Mouse (Mus musculus): Measurements from ENCODE around the gene Spta1.

The Spta1 gene

GRCm38 (mm10) chr1:174244621-174245020, 72.0 kb downstream of the Spta1 start:
- in situ Hi-C loops (cut with MboI; ENCODE audit: low pct_unique_long_range_greater_than_20kb in 1 of 2, low sequenced_read_pairs in 2 of 2, unreplicated experiment in 1 of 2): no loop called here

GRCm38 (mm10) chr1:174246080-174246479, 73.5 kb downstream of the Spta1 start:
- in situ Hi-C loops (cut with MboI; ENCODE audit: low pct_unique_long_range_greater_than_20kb in 1 of 2, low sequenced_read_pairs in 2 of 2, unreplicated experiment in 1 of 2): no loop called here

DNA sequence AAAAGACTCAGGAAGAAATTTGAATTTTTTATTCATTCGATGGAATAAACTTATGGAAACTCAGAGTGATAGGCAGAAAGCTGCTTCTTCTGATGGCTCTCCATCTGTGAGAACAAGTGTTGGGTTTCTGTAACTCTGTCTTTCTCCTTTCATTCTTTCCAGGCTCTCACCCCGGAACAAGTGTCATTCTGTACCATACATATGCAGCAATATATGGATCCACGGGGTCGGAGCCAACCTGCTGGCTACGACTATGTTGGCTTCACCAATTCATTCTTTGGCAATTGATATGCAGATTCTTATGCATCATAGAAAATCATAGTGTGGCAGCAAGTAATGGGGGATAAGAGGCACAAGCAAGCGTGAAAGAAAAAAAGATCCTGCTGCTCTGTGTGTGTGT, 74.6 kb downstream of the Spta1 start:
- in situ Hi-C loops (cut with MboI; ENCODE audit: low pct_unique_long_range_greater_than_20kb in 1 of 2, low sequenced_read_pairs in 2 of 2, unreplicated experiment in 1 of 2): no loop called here

DNA sequence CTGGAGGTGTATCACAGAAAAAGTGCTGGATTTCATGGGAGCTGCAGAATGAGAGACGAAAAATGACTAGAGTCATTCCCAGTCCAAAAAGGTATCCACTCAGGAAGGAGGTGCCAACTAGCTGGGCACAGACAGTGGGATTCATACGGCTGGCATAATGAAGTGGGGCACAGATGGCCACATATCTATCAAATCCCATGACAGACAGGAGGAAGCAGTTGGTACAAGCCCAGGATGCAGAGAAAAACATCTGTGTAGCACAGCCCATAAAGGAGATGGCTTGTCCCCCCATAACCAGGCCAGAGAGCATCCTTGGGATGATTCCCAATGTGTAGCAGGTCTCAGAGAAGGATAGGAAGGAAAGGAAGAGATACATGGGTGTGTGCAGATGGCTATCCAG, 77.8 kb downstream of the Spta1 start:
- in situ Hi-C loops (cut with MboI; ENCODE audit: low pct_unique_long_range_greater_than_20kb in 1 of 2, low sequenced_read_pairs in 2 of 2, unreplicated experiment in 1 of 2): no loop called here

DNA sequence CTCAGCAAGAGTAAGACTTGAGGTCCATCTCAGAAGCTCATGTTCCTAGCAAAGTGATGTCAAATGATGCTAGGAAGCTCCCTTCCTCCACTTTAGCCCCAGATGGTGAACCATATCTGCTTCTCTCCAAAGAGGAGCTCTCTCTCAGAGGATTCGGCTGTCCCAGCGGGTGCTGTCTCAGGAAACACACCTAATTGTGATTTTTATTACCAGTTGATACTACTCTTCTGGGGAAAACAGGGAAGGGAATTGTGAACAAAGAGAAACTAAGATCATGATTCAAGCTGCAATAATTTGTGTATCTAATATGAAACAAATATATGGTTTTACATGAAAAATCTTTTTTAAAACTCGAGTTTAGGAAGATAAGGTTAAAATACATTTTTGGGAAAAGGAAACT, 79.4 kb downstream of the Spta1 start, which contains the start of gene Olfr419:
Gene Olfr419 (minus strand): TSS at position 101 of the 400 bp plus-strand sequence.
- in situ Hi-C loops (cut with MboI; ENCODE audit: low pct_unique_long_range_greater_than_20kb in 1 of 2, low sequenced_read_pairs in 2 of 2, unreplicated experiment in 1 of 2): no loop called here

DNA sequence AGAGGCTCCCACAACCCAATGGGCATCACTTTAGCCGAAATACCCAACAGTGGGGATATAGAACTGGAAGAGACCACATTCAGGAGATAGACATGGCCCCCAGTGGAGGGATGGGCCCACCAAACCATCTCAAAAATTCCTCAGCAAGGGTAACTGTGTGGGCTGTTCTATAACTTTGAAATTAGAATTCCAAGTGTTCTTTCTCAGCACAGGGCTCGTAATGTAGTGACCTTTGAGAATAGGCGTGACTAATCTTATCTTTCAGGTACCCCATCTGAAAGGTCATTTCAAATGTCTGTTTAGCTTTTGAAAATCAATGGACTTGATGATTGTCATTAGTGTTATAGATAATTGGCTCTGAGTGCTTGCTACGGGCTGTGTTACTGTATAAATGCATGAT, 95.2 kb downstream of the Spta1 start:
- in situ Hi-C loops (cut with MboI; ENCODE audit: low pct_unique_long_range_greater_than_20kb in 1 of 2, low sequenced_read_pairs in 2 of 2, unreplicated experiment in 1 of 2): no loop called here

DNA sequence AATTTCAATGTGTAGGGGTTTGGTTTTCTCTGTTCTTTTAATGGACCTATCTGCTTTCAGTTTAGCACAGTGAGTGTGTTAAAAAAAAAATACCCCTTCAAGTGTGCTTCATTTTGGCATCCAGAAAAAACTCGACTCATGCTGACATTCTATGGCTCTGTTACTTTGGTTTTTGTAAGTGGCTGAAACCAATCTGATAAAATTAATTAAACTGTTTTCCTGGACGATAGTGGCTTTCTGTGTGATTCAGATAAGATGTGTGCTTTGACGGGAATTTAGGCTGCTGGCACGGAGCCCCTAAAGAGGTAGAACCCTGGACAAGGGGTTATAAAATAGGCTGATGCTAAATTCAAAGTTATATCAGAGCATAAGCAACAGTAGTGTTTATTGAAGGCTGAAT, 96.6 kb downstream of the Spta1 start:
- in situ Hi-C loops (cut with MboI; ENCODE audit: low pct_unique_long_range_greater_than_20kb in 1 of 2, low sequenced_read_pairs in 2 of 2, unreplicated experiment in 1 of 2): no loop called here

DNA sequence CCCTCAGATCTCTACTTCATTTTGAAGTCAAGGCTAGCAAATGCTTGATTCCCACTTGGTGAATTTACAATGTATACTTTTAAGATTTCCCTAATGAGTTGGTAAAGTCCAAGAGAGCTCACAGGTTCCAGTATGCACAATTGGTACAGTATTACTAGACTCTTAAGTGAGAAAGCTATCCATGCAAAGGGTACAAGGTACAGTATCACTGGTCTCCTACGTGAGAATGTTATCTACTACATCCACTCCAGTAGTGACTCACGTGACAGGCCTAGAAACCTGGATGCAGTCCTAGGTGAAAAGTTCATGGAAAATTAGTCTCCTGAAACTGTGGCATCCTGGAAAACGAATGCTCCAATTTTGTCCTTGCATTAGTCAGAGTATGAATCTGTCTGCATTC, 98.1 kb downstream of the Spta1 start:
- in situ Hi-C loops (cut with MboI; ENCODE audit: low pct_unique_long_range_greater_than_20kb in 1 of 2, low sequenced_read_pairs in 2 of 2, unreplicated experiment in 1 of 2): no loop called here

All from mouse embryonic stem cell (cell line).